Mouse (Mus musculus) erythroblast, embryonic 14.5 days (primary cell): ENCODE data around the gene Aldh5a1. TPM values are rescaled to one million over a fixed set of nuclear protein-coding genes. Genes with fewer than 3 reads are reported as not detected.

Source experiments
- H3K27me3 ChIP-seq: 2 replicates; pipeline ENCODE4 v1.6.1; 2012; ENCODE audit warnings: inconsistent platforms; ENCODE audit not compliant: control insufficient read depth
- H3K36me3 ChIP-seq: 2 replicates; pipeline ENCODE4 v1.6.1; 2012; ENCODE audit warnings: mild to moderate bottlenecking, inconsistent platforms; ENCODE audit not compliant: control insufficient read depth
- H3K4me1 ChIP-seq: 2 replicates; pipeline ENCODE4 v1.6.1; 2012; ENCODE audit warnings: inconsistent platforms; ENCODE audit not compliant: control insufficient read depth
- H3K4me3 ChIP-seq: replicated peaks from 2 replicates; pipeline ENCODE3; 2012; ENCODE audit warnings: moderate library complexity, mild to moderate bottlenecking, inconsistent platforms
- H3K9me3 ChIP-seq: 2 replicates; pipeline ENCODE4 v1.6.1; 2012; ENCODE audit warnings: low read length, inconsistent platforms, mixed read lengths; ENCODE audit not compliant: control insufficient read depth
- GATA1 ChIP-seq: IDR thresholded peaks from 2 replicates; pipeline ENCODE4 v1.6.1; 2012; ENCODE audit warnings: low read length, inconsistent platforms, mixed read lengths
- TAL1 ChIP-seq: IDR thresholded peaks from 3 replicates; pipeline ENCODE4 v1.6.1; 2012; ENCODE audit warnings: low read length, inconsistent platforms, mixed read lengths
- polyA plus RNA-seq: library from polyadenylated mRNA; stranded (reverse); fragments of >175 nt; gene quantifications from 2 replicates; pipeline ENCODE4 v1.2.3, GENCODE M21; 2012

The Aldh5a1 gene
- polyA plus RNA-seq, 1 experiment: not detected

- no peaks in the 10 kb centered on the region for H3K36me3 ChIP-seq
- peaks cover 4% of the 10 kb centered on the region for H3K27me3 ChIP-seq
- peaks cover 8% of the 10 kb centered on the region for H3K4me1 ChIP-seq
Measured at GRCm38 (mm10) chr13:24960084-24960483, 22.6 kb upstream of the Aldh5a1 start.

GRCm38 (mm10) chr13:24958671-24959070, 21.2 kb upstream of the Aldh5a1 start:
- TF ChIP-seq TAL1 (no peak), GATA1 (no peak)
- Histone ChIP-seq H3K9me3 (no peaks in the 10 kb centered on the region), H3K4me1 (no peaks in the 10 kb centered on the region), H3K27me3 (peaks cover 10% of the 10 kb centered on the region), H3K4me3 (no peak overlapping the region), H3K36me3 (no peaks in the 10 kb centered on the region)

More at GRCm38 (mm10) chr13:24960084-24960483, 22.6 kb upstream of the Aldh5a1 start:
- no peak for TF ChIP-seq GATA1
- TF ChIP-seq TAL1: no peak
- H3K9me3 ChIP-seq: no peaks in the 10 kb centered on the region
- no peak overlapping the region for H3K4me3 ChIP-seq

DNA sequence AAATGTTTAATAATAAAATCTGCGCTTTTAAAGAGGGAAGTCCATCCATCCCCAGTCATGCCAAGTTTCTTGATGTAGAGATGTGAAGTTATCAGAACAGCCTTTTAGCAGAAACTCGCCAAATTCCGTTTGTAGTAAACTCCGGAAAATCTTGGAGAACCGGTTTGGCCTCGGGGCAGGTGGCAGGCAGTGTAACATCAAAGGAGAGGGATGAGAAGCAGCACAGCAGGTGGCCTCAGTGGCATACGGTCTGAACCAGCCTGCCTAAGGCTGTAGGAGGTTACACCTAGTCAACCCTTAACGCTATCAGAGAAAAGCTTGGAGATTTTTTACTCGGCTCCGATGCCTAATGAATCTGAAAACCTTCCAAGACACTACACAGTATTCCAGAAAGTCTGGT, 18.0 kb upstream of the Aldh5a1 start:
- peaks cover 10% of the 10 kb centered on the region for H3K27me3 ChIP-seq
- no peaks in the 10 kb centered on the region for H3K4me1 ChIP-seq
- H3K36me3 ChIP-seq: no peaks in the 10 kb centered on the region
- no peaks in the 10 kb centered on the region for H3K9me3 ChIP-seq
- H3K4me3 ChIP-seq: no peak overlapping the region
- no peak for TF ChIP-seq TAL1
- no peak for TF ChIP-seq GATA1

DNA sequence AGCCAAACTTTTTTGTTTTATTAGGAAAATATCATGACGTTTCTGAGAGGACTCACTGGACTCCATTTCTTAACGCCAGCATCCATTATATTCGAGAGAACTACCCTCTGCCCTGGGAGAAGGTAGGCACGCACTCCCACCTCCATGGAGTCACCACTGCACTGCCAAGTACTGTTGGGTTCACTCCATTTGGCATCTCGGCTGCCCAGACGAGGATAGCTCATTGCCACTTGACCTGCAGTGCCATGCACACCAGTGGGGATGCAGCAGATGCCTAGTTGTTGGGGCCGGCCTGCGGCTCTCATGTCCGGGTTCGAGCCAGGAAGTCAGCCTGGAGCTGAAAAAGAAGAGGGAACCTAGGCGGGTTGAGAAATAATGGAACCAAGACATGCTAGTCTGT, 17.6 kb upstream of the Aldh5a1 start:
- Histone ChIP-seq H3K27me3 (peaks cover 10% of the 10 kb centered on the region), H3K9me3 (no peaks in the 10 kb centered on the region), H3K4me3 (no peak overlapping the region), H3K4me1 (no peaks in the 10 kb centered on the region), H3K36me3 (no peaks in the 10 kb centered on the region)
- TF ChIP-seq TAL1 (no peak), GATA1 (no peak)

DNA sequence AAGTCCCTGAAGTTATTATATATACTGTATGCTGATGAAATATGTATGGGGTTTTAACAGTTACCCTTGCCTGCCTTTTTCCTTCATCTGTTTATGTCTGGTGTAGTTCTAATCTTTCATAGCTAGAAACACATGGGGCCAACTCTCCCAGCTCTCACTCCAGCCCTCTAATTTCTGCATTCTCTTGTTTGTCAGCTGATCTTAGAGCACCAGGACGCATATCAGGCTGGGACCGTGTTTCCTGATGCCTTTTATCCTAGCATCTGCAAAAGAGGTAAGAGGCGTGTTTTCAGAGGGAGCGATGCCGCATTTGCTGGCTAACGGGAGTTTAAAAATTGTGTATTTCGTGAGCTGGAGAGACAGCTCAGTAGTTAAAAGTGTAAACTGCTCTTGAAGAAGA, 15.2 kb upstream of the Aldh5a1 start:
- Histone ChIP-seq H3K27me3 (peaks cover 10% of the 10 kb centered on the region), H3K4me1 (no peaks in the 10 kb centered on the region), H3K9me3 (no peaks in the 10 kb centered on the region), H3K4me3 (no peak overlapping the region), H3K36me3 (no peaks in the 10 kb centered on the region)
- TF ChIP-seq TAL1 (no peak), GATA1 (no peak)

DNA sequence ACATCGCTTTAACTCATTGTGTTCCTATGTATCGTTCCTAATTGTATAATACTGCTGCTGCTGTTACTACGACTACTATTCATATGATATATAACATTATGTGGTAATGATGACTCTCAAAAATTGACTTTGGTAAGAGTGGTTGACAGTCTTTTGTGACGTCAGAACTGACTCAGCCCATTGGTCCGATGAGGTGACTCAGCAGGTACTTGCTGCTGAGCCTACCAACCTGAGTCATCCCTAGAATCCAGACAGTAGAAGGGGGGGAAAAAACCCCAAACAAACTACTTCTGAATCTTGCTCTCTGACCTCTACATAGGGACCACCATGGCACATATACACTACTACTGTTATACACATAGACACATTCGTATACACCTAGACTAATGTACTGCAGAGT, 11.4 kb upstream of the Aldh5a1 start:
- Histone ChIP-seq H3K36me3 (no peaks in the 10 kb centered on the region), H3K4me3 (no peak overlapping the region), H3K27me3 (peaks cover 2% of the 10 kb centered on the region; the same call in 1 of the 2 replicates), H3K4me1 (no peaks in the 10 kb centered on the region), H3K9me3 (no peaks in the 10 kb centered on the region)
- TF ChIP-seq GATA1 (no peak), TAL1 (no peak)

GRCm38 (mm10) chr13:24947158-24947557, 9.7 kb upstream of the Aldh5a1 start:
- Histone ChIP-seq H3K4me3 (no peak overlapping the region), H3K4me1 (no peaks in the 10 kb centered on the region), H3K9me3 (no peaks in the 10 kb centered on the region), H3K27me3 (peaks cover 4% of the 10 kb centered on the region; the same call in 1 of the 2 replicates), H3K36me3 (no peaks in the 10 kb centered on the region)
- TF ChIP-seq GATA1: no peak
- no peak for TF ChIP-seq TAL1

DNA sequence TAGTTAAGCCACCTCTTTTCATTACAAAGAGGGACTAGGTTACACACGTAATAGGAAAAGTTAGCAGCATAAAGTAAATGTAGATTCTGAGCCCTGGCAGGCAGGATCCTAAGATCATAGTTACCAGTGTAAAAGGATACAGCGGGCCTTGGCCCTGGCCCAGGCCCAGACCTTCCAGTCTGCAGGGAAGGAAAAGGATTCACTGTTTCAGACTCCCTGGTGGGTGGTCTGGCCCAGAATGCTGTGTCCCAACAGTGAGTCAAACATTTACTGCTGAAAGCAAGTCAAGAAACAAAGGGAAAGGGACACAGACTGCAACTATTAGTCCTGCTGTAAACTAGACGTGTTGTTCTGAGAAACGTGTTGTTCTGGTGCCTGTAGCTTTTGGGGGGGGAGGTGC, 8.1 kb upstream of the Aldh5a1 start:
- Histone ChIP-seq H3K9me3 (no peaks in the 10 kb centered on the region), H3K36me3 (no peaks in the 10 kb centered on the region), H3K4me1 (no peaks in the 10 kb centered on the region), H3K4me3 (no peak overlapping the region), H3K27me3 (peaks cover 4% of the 10 kb centered on the region; the same call in 1 of the 2 replicates)
- TF ChIP-seq GATA1 (no peak), TAL1 (no peak)

- no peaks in the 10 kb centered on the region for H3K9me3 ChIP-seq
- H3K4me3 ChIP-seq: no peak overlapping the region
- TF ChIP-seq TAL1 (no peak), GATA1 (no peak)
Measured at GRCm38 (mm10) chr13:24943303-24943702, 5.8 kb upstream of the Aldh5a1 start.

More at GRCm38 (mm10) chr13:24943303-24943702, 5.8 kb upstream of the Aldh5a1 start:
- Histone ChIP-seq H3K27me3 (peaks cover 21% of the 10 kb centered on the region), H3K4me1 (no peaks in the 10 kb centered on the region), H3K36me3 (no peaks in the 10 kb centered on the region)
